Mouse (Mus musculus) thymus, adult 2 months (tissue): Measurements from ENCODE around the gene Slc2a13.

ENCODE experiments used
- CTCF ChIP-seq: fragments of 200-500 bp; IDR thresholded peaks from 2 replicates; pipeline ENCODE4 v1.5.1; 2012; ENCODE audit warnings: mild to moderate bottlenecking, control low read depth, low read length, moderate library complexity, borderline replicate concordance; ENCODE audit not compliant: control insufficient read depth, poor library complexity, insufficient read depth; ENCODE audit errors: extremely low read depth
- POLR2A ChIP-seq: fragments of 200-500 bp; IDR thresholded peaks from 2 replicates; pipeline ENCODE4 v1.6.1; 2012; ENCODE audit warnings: mild to moderate bottlenecking, low read length, control low read depth, moderate library complexity; ENCODE audit not compliant: control insufficient read depth, poor library complexity, insufficient read depth; ENCODE audit errors: extremely low read depth

DNA sequence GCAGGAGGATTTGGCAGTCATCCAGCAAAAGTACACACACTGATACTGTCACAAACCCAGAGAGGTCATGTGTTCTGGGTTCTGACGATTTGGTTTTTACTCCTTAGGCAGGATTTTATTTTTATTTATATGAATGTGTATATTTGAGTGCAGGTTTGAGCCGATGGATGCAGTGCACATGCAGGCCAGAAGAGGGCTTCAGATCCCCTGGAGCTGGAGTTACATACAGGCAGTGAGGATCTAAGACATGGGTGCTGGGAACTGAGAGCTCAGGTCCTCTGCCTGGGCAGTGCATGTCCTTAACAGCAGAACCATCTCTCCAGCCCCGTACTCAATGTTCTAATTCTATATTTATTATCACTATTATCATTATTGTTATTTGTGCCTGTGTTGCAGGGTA is 253.7 kb downstream of the Slc2a13 start:
- TF ChIP-seq CTCF, result no peak
- no peak for TF ChIP-seq POLR2A
